Mouse (Mus musculus) intestine, postnatal 0 days (tissue): ENCODE data around the gene Ctdspl. TPM values are rescaled to one million over a fixed set of nuclear protein-coding genes. Genes with fewer than 3 reads are reported as not detected.

Experiments
- ATAC-seq: fragments of 200-750 bp; cut with Nextera tagmentation; 2 replicates; pipeline ENCODE4 v1.8.0; 2017; ENCODE audit warnings: mild to moderate bottlenecking, moderate TSS enrichment, moderate library complexity
- H3K27ac ChIP-seq: fragments of 300-500 bp; sonication (generic); 2 replicates; pipeline ENCODE4 v1.5.1; 2014; ENCODE audit warnings: mild to moderate bottlenecking, low read depth, low read length, moderate library complexity
- H3K27me3 ChIP-seq: fragments of 300-500 bp; sonication (generic); replicated peaks from 2 replicates; pipeline ENCODE4 v1.6.1; 2014; ENCODE audit warnings: low read length, mixed read lengths; ENCODE audit not compliant: control insufficient read depth, insufficient read depth
- H3K36me3 ChIP-seq: fragments of 300-500 bp; sonication (generic); 2 replicates; pipeline ENCODE4 v1.6.1; 2014; ENCODE audit warnings: mild to moderate bottlenecking, moderate library complexity; ENCODE audit not compliant: control insufficient read depth, insufficient read depth
- H3K4me1 ChIP-seq: fragments of 300-500 bp; sonication (generic); replicated peaks from 2 replicates; pipeline ENCODE4 v1.6.1; 2014; ENCODE audit warnings: antibody characterized with exemption, low read length, mixed read lengths; ENCODE audit not compliant: control insufficient read depth, insufficient read depth
- H3K4me2 ChIP-seq: fragments of 300-500 bp; sonication (generic); replicated peaks from 2 replicates; pipeline ENCODE4 v1.6.1; 2014; ENCODE audit warnings: low read depth, mild to moderate bottlenecking, moderate library complexity
- H3K4me3 ChIP-seq: fragments of 300-500 bp; sonication (generic); 2 replicates; pipeline ENCODE4 v1.5.1; 2014; ENCODE audit warnings: low read depth, low read length
- H3K9ac ChIP-seq: fragments of 300-500 bp; sonication (generic); 2 replicates; pipeline ENCODE4 v1.6.1; 2014; ENCODE audit warnings: mild to moderate bottlenecking, low read depth, low read length
- H3K9me3 ChIP-seq: fragments of 300-500 bp; sonication (generic); 2 replicates; pipeline ENCODE4 v1.6.1; 2016; ENCODE audit warnings: mixed run types; ENCODE audit not compliant: control insufficient read depth
- CTCF ChIP-seq: sonication (generic); IDR thresholded peaks from 2 replicates; pipeline ENCODE4 v1.5.1; 2016; ENCODE audit warnings: low read depth, mild to moderate bottlenecking, control low read depth, antibody characterized with exemption, moderate library complexity
- WGBS: fragments of 180-500 bp; shearing (Covaris S2); extraction: QIAGEN DNeasy Blood & Tissue Kit; methylation state at CpG from one replicate; pipeline ENCODE4 v1.1.7; 2014; 5-methylcytosine and 5-hydroxymethylcytosine counted together
- polyA plus RNA-seq: library from polyadenylated mRNA; unstranded; fragments of >200 nt; fragmentation: Nextera tagmentation; extraction: Ambion mirVana; gene quantifications from 2 replicates; pipeline ENCODE4 v1.2.1, GENCODE M21; 2015

The Ctdspl gene
- polyA plus RNA-seq, 1 experiment from 2014 or later = 17.0 TPM

DNA sequence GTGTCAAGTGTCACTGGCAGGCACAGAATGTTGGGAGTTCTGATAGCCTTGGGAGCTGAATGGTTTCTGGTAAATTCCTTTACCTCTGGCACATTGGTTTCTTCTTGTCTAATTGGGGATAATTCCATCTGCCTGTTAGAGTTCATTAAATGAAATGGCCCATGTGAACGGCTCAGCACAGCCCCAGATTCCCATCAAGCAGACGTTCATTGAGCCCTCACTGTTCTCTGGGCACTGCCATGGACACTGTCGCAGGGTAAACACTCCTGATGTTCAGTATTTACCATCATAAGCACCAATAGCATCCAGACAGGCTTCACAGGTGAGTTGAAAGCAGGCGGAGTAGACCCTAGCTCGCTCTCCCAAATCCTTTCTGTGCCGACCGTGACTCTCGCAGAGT lies 107.8 kb downstream of the Ctdspl start:
- WGBS = 89% methylated on average over 8 of the region's 8 CpGs
- H3K4me2 ChIP-seq = no peak overlapping the region

DNA sequence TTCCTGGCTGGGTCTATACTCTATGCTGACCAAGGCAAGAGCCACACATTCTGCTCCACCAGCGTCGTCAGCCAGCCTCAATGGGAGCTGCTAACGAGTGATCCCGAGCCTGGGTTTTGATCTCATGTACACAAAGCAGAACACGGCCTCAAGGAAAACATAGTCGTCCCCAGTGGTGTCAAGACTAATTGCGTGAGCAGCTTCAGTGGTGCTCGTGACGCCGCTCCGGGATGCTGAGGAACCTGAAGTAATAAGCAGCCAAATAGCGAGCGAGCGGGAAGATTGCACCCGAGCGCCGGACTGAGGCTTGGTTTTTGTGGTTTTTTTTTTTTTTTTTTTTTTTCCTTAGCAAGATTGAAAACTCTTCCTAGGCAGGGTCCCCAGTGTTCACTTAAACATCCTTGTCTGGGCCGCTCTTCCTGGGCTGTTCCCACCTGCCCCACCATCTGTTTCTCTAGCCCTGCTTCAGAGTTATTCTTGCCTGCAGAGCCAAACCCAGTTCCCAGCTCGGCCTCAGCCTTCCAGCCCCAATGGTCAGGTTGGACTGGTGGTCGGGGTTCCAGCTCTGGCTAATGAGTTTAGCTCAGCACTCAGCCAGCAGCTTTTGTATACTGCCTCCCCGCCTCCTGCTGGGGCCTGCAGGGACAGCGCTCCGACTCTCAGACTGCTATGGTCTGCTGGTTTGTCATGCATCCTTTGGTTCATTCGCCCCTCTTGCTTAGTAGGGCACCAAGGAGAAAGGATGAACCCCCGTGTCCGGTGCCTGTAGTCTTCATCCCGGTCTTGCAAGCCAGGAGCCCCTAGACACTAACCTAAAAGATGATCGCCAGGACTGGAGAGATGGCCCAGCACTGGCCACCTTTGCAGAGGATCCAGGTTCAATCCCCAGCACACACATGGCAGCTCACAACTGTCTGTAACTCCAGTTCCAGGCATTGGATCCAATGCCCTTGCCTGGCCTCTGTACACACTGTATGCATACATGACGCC lies 108.7 kb downstream of the Ctdspl start:
- 89% methylated on average over 29 of the region's 29 CpGs for WGBS
- no peak for ATAC-seq
- no peak overlapping the region for H3K9ac ChIP-seq
- H3K27me3 ChIP-seq = no peaks in the 10 kb centered on the region
- H3K4me3 ChIP-seq = no peak overlapping the region
- no peak overlapping the region for H3K4me2 ChIP-seq
- H3K27ac ChIP-seq = no peak overlapping the region
- H3K4me1 ChIP-seq = no peaks in the 10 kb centered on the region
- peaks cover 81% of the 10 kb centered on the region for H3K36me3 ChIP-seq
- no peaks in the 10 kb centered on the region for H3K9me3 ChIP-seq
- no peak for TF ChIP-seq CTCF

More for the DNA sequence above, 107.8 kb downstream of the Ctdspl start:
- Histone ChIP-seq H3K27me3 (no peaks in the 10 kb centered on the region), H3K36me3 (peaks cover 74% of the 10 kb centered on the region), H3K27ac (no peak overlapping the region), H3K9ac (no peak overlapping the region), H3K4me3 (no peak overlapping the region), H3K9me3 (no peaks in the 10 kb centered on the region), H3K4me1 (no peaks in the 10 kb centered on the region)
- no peak for TF ChIP-seq CTCF
- ATAC-seq = no peak

DNA sequence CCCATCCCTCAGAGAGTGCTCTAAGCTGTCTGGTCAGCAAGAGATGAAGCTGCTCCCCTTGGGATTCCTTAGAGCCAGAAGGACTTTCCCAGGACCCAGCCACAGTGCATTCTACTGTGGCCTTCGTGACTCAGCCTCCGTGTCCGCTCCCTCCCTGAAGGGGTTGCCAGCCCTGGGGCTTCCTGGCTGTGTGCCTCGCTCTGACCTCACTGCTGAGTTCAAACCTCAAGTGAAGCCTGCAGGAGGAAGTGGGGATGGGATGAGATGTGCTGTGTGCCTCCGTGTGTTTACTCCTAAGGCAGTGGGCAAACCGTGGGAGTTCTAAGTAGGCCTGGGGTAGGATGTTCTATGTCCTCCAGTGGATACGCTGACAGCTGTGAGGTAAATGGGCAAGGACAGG lies 109.6 kb downstream of the Ctdspl start:
- H3K4me1 ChIP-seq = no peaks in the 10 kb centered on the region
- H3K9ac ChIP-seq = no peak overlapping the region
- H3K27ac ChIP-seq = no peak overlapping the region
- H3K9me3 ChIP-seq = no peaks in the 10 kb centered on the region
- H3K36me3 ChIP-seq = peaks cover 82% of the 10 kb centered on the region
- ATAC-seq = no peak
- WGBS = 64% methylated on average over 7 of the region's 7 CpGs
- H3K4me3 ChIP-seq = no peak overlapping the region
- H3K27me3 ChIP-seq = no peaks in the 10 kb centered on the region
- no peak for TF ChIP-seq CTCF
- no peak overlapping the region for H3K4me2 ChIP-seq

DNA sequence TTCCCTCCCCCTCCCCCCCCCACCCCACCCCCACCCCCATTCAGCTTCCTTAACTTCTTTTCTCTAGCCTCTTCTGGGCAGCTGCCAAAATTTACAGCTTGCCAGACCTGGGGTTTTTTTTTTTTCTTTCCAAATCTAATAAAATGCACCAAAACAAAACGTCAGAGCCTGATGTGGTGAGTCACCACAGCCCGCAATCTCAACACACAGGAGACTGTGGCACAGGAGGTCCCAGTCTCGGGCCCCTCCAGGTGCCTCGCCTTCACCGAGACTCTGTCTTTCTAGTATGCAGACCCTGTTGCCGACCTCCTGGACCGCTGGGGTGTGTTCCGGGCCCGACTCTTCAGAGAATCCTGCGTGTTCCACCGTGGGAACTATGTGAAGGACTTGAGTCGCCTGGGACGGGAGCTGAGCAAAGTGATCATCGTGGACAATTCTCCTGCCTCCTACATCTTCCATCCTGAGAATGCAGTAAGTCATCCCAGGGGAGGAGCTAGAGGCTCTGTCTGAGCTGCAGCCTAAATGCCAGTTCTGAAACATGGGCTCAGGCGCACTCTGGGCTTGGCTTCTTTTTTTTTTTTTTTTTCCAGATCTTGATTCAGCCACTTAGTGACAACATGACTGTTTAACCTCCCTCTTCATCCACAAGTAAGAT lies 111.0 kb downstream of the Ctdspl start:
- WGBS = 69% methylated on average over 15 of the region's 15 CpGs
- ATAC-seq = no peak
- H3K27ac ChIP-seq = no peak overlapping the region

DNA sequence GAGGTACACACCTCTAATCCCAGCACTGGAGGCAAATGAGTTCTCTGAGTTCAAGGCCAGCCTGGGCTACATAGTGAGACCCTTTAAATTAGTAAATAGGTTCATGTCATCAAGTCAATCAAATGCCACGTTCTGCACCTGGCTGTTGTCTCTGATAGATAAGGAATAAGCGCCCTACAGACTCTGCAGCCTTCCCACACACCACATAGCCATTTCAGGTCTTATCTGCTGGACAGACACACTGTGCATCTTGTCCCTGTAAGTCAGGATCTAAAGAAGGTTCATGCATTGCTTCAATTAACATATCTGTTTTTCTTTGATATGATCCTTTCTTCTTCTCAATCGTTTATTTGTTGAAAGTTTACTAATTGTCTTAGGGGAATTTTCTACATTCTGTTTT lies 112.3 kb downstream of the Ctdspl start:
- Histone ChIP-seq H3K4me1 (no peaks in the 10 kb centered on the region), H3K27me3 (no peaks in the 10 kb centered on the region), H3K36me3 (peaks cover 78% of the 10 kb centered on the region), H3K4me3 (no peak overlapping the region), H3K4me2 (no peak overlapping the region), H3K27ac (no peak overlapping the region), H3K9ac (no peak overlapping the region), H3K9me3 (no peaks in the 10 kb centered on the region)
- TF ChIP-seq CTCF = no peak
- WGBS = 82% methylated on average over 3 of the region's 3 CpGs
- no peak for ATAC-seq

More for the DNA sequence above, 111.0 kb downstream of the Ctdspl start:
- Histone ChIP-seq H3K4me3 (no peak overlapping the region), H3K36me3 (peaks cover 82% of the 10 kb centered on the region), H3K4me2 (no peak overlapping the region), H3K4me1 (no peaks in the 10 kb centered on the region), H3K9me3 (no peaks in the 10 kb centered on the region), H3K27me3 (no peaks in the 10 kb centered on the region), H3K9ac (no peak overlapping the region)
- TF ChIP-seq CTCF = no peak

DNA sequence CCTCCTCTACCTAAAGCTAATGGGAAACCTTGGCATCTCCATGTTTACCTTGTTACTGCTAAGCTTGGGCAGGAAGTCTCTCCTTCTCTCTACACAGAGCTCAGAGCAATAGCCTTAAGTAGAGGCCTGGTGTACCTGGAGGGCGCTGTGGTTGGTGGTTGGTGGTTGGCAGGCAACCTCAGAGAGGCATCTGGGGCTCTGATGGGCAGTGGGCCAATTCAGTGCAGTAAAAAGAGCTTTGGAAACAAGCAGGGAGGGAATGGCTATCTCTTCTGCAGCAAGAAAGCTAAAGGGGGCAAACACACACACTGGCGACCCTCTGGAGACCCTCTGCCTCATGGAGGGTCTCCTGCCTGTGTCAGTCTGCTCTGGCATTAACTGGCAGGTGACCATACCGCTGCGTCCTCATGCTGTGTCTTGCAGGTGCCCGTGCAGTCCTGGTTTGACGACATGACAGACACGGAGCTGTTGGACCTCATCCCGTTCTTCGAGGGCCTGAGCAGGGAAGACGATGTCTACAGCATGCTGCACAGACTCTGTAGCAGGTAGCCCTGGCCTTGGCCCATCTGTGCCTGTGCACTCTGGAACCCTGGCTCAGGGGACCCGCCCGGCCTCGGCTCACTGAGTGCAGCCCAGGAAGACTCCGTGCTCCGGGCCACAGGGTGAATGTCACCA lies 114.0 kb downstream of the Ctdspl start:
- 90% methylated on average over 15 of the region's 15 CpGs for WGBS

More for the DNA sequence above, 114.0 kb downstream of the Ctdspl start:
- no peak overlapping the region for H3K9ac ChIP-seq
- no peak overlapping the region for H3K4me3 ChIP-seq
- TF ChIP-seq CTCF = no peak
- no peaks in the 10 kb centered on the region for H3K27me3 ChIP-seq
- no peak for ATAC-seq
- no peak overlapping the region for H3K27ac ChIP-seq
- no peaks in the 10 kb centered on the region for H3K4me1 ChIP-seq
- H3K9me3 ChIP-seq = no peaks in the 10 kb centered on the region
- no peak overlapping the region for H3K4me2 ChIP-seq
- peaks cover 69% of the 10 kb centered on the region for H3K36me3 ChIP-seq
